Mouse (Mus musculus): Measurements from ENCODE around the gene Gm2916. TPM values are rescaled to one million over a fixed set of nuclear protein-coding genes. Genes with fewer than 3 reads are reported as not detected.
"Not testable (repeated sequence)": the region's sequence is repeated elsewhere in the genome, so short reads cannot be mapped to it uniquely, and the experiment has no call there.

Gene Gm2916
- 0.20 TPM in 1 of 2 replicates, not detected in the other for polyA plus RNA-seq (2014; fragmentation: Nextera tagmentation; extraction: Ambion mirVana)

DNA sequence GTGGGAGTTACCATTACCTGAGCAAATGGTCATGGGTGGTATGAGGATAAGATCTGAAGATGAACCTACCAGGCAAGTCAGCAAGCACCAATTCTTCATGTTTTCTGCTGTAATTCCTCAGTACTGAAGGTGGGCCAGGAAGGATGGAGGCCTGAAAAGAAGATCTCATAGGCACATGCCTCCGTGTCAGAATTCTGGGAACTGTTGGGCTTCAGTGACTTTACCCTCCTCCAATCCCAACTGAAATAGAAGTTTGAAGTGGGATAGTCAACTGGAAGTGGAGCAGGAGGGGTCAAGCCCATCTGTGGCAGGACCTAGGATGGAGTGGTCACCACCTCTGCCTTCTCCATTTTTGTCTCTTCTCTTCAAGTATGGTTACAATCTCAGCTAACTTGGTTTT, at the start of gene Gm2916:
Gene Gm2916, plus strand, starts transcription at position 301 of the 400 bp plus-strand sequence.
- not testable (repeated sequence) for H3K27me3 ChIP-seq (ENCODE audit: insufficient read depth, low read length); H3K9me3 ChIP-seq (ENCODE audit: low read depth, low read length); H3K4me2 ChIP-seq; H3K4me3 ChIP-seq (ENCODE audit: low read depth, low read length); DNase-seq; H3K36me3 ChIP-seq (ENCODE audit: insufficient read depth); H3K9ac ChIP-seq; H3K27ac ChIP-seq (ENCODE audit: low read depth); H3K4me1 ChIP-seq (ENCODE audit: insufficient read depth); ATAC-seq (ENCODE audit: insufficient read depth)
- WGBS, result no CpG with 5 or more reads among the region's 1 CpGs

DNA sequence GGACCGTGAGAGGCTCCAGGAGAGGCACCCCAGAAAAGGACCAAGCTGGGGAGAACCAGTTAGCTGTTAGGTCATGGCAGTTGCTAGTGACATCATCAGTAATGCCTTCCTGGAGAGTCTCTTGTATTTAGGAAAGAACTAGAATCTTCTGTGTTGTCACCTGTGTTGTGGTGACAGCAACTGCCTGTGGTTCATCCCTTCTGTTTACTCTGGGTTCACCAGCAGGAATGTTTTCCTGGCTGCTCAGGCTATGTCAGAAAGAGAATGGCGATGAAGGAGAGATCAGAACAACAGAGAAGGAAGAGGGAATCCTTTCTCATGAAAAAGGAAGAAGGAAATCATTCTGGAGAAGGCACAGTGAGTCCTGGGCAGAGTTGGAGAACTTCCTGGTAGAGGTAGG, 38.0 kb upstream of the Gm2916 start, which contains the start of gene Gm3033:
Gene Gm3033, plus strand, starts transcription at position 301 of the 400 bp plus-strand sequence.
- not testable (repeated sequence) for H3K27ac ChIP-seq (ENCODE audit: low read depth); H3K9me3 ChIP-seq (ENCODE audit: low read depth, low read length); H3K4me2 ChIP-seq; H3K4me1 ChIP-seq (ENCODE audit: insufficient read depth); H3K4me3 ChIP-seq (ENCODE audit: low read depth, low read length); ATAC-seq (ENCODE audit: insufficient read depth); H3K9ac ChIP-seq; H3K36me3 ChIP-seq (ENCODE audit: insufficient read depth); DNase-seq; H3K27me3 ChIP-seq (ENCODE audit: insufficient read depth, low read length)
- no CpG with 5 or more reads among the region's 2 CpGs for WGBS

DNA sequence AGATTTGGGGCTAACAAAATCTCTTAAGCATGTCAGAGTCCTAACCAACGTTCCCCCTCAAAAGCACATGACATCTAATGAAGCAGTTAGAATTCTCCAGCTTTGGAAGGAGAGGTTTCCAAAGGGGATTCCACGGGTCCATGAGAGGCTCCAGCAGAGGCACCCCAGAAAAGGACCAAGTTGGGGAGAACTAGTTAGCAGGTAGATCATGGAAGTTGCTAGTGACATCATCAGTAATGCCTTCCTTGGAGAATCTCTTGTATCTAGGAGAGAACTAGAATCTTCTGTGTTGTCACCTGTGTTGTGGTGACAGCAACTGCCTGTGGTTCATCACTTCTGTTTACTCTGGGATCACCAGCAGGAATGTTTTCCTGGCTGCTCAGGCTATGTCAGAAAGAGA, 47.5 kb downstream of the Gm2916 start, which contains the start of gene Gm3029:
Gene Gm3029, plus strand, starts transcription at position 301 of the 400 bp plus-strand sequence.
- 60% methylated on average over 1 of the region's 2 CpGs for WGBS
- not testable (repeated sequence) for H3K27ac ChIP-seq (ENCODE audit: low read depth); H3K36me3 ChIP-seq (ENCODE audit: insufficient read depth); H3K4me1 ChIP-seq (ENCODE audit: insufficient read depth); H3K9ac ChIP-seq; H3K4me3 ChIP-seq (ENCODE audit: low read depth, low read length); H3K9me3 ChIP-seq (ENCODE audit: low read depth, low read length); H3K27me3 ChIP-seq (ENCODE audit: insufficient read depth, low read length); H3K4me2 ChIP-seq; ATAC-seq (ENCODE audit: insufficient read depth); DNase-seq

DNA sequence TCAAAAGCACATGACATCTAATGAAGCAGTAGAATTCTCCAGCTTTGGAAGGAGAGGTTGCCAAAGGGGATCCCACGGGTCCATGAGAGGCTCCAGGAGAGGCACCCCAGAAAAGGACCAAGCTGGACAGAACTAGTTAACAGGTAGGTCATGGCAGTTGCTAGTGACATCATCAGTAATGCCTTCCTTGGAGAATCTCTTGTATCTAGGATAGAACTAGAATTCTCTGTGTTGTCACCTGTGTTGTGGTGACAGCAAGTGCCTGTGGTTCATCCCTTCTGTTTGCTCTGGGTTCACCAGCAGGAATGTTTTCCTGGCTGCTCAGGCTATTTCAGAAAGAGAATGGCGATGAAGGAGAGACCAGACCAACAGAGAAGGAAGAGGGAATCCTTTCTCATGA, 79.3 kb downstream of the Gm2916 start, which contains the start of gene Gm3095:
Gene Gm3095, plus strand, starts transcription at position 301 of the 400 bp plus-strand sequence.
- not testable (repeated sequence) for H3K27ac ChIP-seq (ENCODE audit: low read depth); H3K4me1 ChIP-seq (ENCODE audit: insufficient read depth); H3K4me2 ChIP-seq; DNase-seq; ATAC-seq (ENCODE audit: insufficient read depth); H3K36me3 ChIP-seq (ENCODE audit: insufficient read depth); H3K9me3 ChIP-seq (ENCODE audit: low read depth, low read length); H3K27me3 ChIP-seq (ENCODE audit: insufficient read depth, low read length); H3K4me3 ChIP-seq (ENCODE audit: low read depth, low read length); H3K9ac ChIP-seq
- no CpG with 5 or more reads among the region's 2 CpGs for WGBS

Other genes starting within 250 kb of the Gm2916 start
- gene Gm3012, start 249.7 kb upstream of the Gm2916 start, polyA plus RNA-seq (2014; fragmentation: Nextera tagmentation; extraction: Ambion mirVana), result not detected in 2 replicates
- gene Gm3020, start 232.1 kb upstream of the Gm2916 start, polyA plus RNA-seq (2014; fragmentation: Nextera tagmentation; extraction: Ambion mirVana), result 1.2 and 1.3 TPM in 2 replicates
- not detected in 2 replicates for gene Gm3043, start 195.4 kb upstream of the Gm2916 start, polyA plus RNA-seq (2014; fragmentation: Nextera tagmentation; extraction: Ambion mirVana)
- gene Gm3002, start 74.1 kb upstream of the Gm2916 start, polyA plus RNA-seq (2014; fragmentation: Nextera tagmentation; extraction: Ambion mirVana), result not detected in 2 replicates
- 0.22 TPM in 1 of 2 replicates, not detected in the other for gene Gm3033, start 37.9 kb upstream of the Gm2916 start, polyA plus RNA-seq (2014; fragmentation: Nextera tagmentation; extraction: Ambion mirVana)
- not detected in 2 replicates for gene Gm3029, start 47.6 kb downstream of the Gm2916 start, polyA plus RNA-seq (2014; fragmentation: Nextera tagmentation; extraction: Ambion mirVana)
- gene Gm3095, start 79.4 kb downstream of the Gm2916 start, polyA plus RNA-seq (2014; fragmentation: Nextera tagmentation; extraction: Ambion mirVana), result 0.23 and 0.26 TPM in 2 replicates
- gene Gm3099, start 114.2 kb downstream of the Gm2916 start, polyA plus RNA-seq (2014; fragmentation: Nextera tagmentation; extraction: Ambion mirVana), result not detected in 2 replicates
- 0.30 TPM in 1 of 2 replicates, not detected in the other for gene Gm5796, start 139.8 kb downstream of the Gm2916 start, polyA plus RNA-seq (2014; fragmentation: Nextera tagmentation; extraction: Ambion mirVana)
- gene Gm3115, start 199.9 kb downstream of the Gm2916 start, polyA plus RNA-seq (2014; fragmentation: Nextera tagmentation; extraction: Ambion mirVana), result not detected in 2 replicates
- 0.28 and 1.4 TPM in 2 replicates for gene Gm8108, start 226.4 kb downstream of the Gm2916 start, polyA plus RNA-seq (2014; fragmentation: Nextera tagmentation; extraction: Ambion mirVana)